Mouse (Mus musculus): ENCODE measurements around the gene Paqr9.

DNA sequence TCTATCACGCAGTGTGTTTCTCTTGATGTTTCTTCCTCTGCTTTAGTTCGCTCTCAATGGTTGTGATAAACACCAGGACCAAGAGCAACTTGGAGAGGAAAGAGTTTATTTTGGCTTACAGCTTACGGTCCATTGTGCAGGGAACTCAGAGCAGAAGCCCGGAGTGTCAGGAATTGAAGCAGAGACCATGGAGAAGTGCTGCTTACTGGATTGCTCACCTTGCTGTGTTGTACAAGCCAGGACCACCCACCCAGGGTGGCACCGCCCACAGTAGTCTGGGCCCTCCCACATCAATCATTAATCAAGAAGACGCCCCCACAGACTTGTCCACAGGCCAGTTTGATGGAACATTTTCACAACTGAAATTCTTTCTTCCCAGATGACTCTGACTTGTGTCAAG lies 18.0 kb downstream of the Paqr9 start:
- TF ChIP-seq CTCF (IDR thresholded peaks at IDR 0.05; ENCODE audit: borderline replicate concordance, insufficient read depth, low read depth, low read length) (no peak), POLR2A (IDR thresholded peaks at IDR 0.05; ENCODE audit: borderline replicate concordance, insufficient read depth, low read length) (no peak)
